Mouse (Mus musculus) embryonic facial prominence, embryonic 11.5 days (tissue): ENCODE measurements around the gene Olfm2. TPM values are rescaled to one million over a fixed set of nuclear protein-coding genes. Genes with fewer than 3 reads are reported as not detected.
A peak's percentile ranks its signal among the peaks of the same experiment; 100 is the strongest.

ENCODE experiments used
- ATAC-seq: fragments of 200-750 bp; cut with Nextera tagmentation; replicated peaks from 2 replicates; pipeline ENCODE4 v1.8.0; 2017; ENCODE audit warnings: low read depth; ENCODE audit not compliant: insufficient number of reproducible peaks, low FRiP score, low TSS enrichment
- DNase-seq: peaks from one replicate; pipeline ENCODE4 v3.0.0-alpha.2; 2015; ENCODE audit warnings: low spot score
- H3K27ac ChIP-seq: fragments of 300-500 bp; sonication (generic); replicated peaks from 2 replicates; pipeline ENCODE4 v1.5.1; 2014; ENCODE audit warnings: mild to moderate bottlenecking, low read depth, low read length, control low read depth
- H3K27me3 ChIP-seq: fragments of 300-500 bp; sonication (generic); 2 replicates; pipeline ENCODE4 v1.6.1; 2014; ENCODE audit warnings: mild to moderate bottlenecking, low read length, moderate library complexity, mixed read lengths; ENCODE audit not compliant: control insufficient read depth, insufficient read depth
- H3K36me3 ChIP-seq: fragments of 300-500 bp; sonication (generic); replicated peaks from 2 replicates; pipeline ENCODE4 v1.6.1; 2014; ENCODE audit warnings: low read depth, mild to moderate bottlenecking, low read length, moderate library complexity, mixed read lengths; ENCODE audit not compliant: control insufficient read depth, insufficient read depth
- H3K4me1 ChIP-seq: fragments of 300-500 bp; sonication (generic); 2 replicates; pipeline ENCODE4 v1.6.1; 2014; ENCODE audit warnings: low read length, mixed read lengths; ENCODE audit not compliant: control insufficient read depth, insufficient read depth
- H3K4me2 ChIP-seq: fragments of 300-500 bp; sonication (generic); 2 replicates; pipeline ENCODE4 v1.6.1; 2014; ENCODE audit warnings: low read depth, mild to moderate bottlenecking, control low read depth, low read length, moderate library complexity
- H3K4me3 ChIP-seq: fragments of 300-500 bp; sonication (generic); 2 replicates; pipeline ENCODE4 v1.5.1; 2014; ENCODE audit warnings: low read depth, low read length, control low read depth
- H3K9ac ChIP-seq: fragments of 300-500 bp; sonication (generic); replicated peaks from 2 replicates; pipeline ENCODE4 v1.6.1; 2014; ENCODE audit warnings: mild to moderate bottlenecking, control low read depth, low read length
- H3K9me3 ChIP-seq: fragments of 300-500 bp; sonication (generic); replicated peaks from 2 replicates; pipeline ENCODE4 v1.6.1; 2016; ENCODE audit warnings: mild to moderate bottlenecking, low read length, inconsistent platforms, mixed read lengths; ENCODE audit not compliant: control insufficient read depth
- WGBS: fragments of 180-500 bp; shearing (Covaris S2); extraction: QIAGEN DNeasy Blood & Tissue Kit; methylation state at CpG from one replicate; pipeline ENCODE4 v1.1.7; 2014; 5-methylcytosine and 5-hydroxymethylcytosine counted together
- polyA plus RNA-seq: library from polyadenylated mRNA; unstranded; fragments of >200 nt; fragmentation: Nextera tagmentation; extraction: Ambion mirVana; gene quantifications from 2 replicates; pipeline ENCODE4 v1.2.1, GENCODE M21; 2014

The Olfm2 gene
- polyA plus RNA-seq, 1 experiment from 2014 or later: 11.0 TPM

DNA sequence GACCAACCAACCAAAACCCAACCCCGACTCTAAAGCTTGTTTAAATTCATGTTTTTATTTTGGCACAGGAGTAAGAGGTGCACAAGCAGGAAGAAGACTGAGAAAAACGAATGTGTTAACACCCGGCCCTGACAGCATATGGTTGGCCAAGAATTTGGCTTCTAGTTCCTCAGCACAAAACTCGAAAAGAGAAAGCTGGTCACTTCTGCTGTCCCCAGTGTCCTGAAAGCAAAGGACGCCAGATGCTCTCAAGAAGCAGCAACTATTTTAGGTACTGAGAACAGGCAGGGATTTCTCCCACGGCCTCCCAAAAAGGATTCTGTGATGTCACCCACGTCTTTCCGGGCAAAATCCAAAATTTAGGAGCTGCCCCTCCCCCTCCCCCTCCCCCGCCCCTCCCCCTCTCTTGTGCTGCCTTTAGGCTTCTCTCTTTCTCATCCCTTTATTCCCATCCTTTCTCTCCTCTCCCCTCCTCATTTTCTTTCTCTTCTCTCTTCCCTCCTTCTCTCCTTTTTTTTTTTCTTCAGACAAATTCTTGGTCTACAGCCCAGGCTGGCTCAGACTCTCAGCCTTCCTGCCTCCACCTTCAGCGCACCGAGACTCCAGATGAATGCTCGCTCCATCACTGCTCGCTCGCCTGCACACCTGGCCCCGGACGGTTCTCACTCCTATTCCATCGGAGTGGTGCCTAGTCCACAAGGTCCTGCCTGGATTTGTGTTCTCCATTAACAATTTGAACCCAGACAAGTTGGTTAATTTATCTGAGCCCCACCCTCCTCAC, 60.9 kb downstream of the Olfm2 start:
- 54% methylated on average over 17 of the region's 17 CpGs for WGBS
- H3K27ac ChIP-seq: no peak overlapping the region
- H3K4me3 ChIP-seq: no peak overlapping the region
- ATAC-seq (no peak), DNase-seq (no peak)
- no peaks in the 10 kb centered on the region for H3K36me3 ChIP-seq
- H3K9me3 ChIP-seq: no peaks in the 10 kb centered on the region
- H3K27me3 ChIP-seq: no peaks in the 10 kb centered on the region
- H3K4me2 ChIP-seq: no peak overlapping the region
- no peak overlapping the region for H3K9ac ChIP-seq
- H3K4me1 ChIP-seq: no peaks in the 10 kb centered on the region

DNA sequence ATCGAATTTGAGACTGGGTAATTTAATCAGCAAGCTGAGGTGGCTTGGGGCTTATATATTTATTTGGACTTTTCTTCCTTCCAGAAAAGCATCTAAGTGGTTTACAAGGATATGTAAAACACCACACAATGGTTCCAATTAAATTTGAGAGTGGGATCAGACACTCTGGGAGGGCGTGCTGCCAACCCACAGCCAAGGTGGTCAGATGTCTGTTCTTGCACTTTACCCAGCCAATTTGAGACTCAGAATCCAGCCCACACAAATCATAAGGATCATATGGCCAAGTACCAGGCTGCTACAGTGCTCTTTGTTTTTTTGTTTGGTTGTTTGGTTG, 63.8 kb downstream of the Olfm2 start:
- no peaks in the 10 kb centered on the region for H3K27me3 ChIP-seq
- ATAC-seq: no peak

DNA sequence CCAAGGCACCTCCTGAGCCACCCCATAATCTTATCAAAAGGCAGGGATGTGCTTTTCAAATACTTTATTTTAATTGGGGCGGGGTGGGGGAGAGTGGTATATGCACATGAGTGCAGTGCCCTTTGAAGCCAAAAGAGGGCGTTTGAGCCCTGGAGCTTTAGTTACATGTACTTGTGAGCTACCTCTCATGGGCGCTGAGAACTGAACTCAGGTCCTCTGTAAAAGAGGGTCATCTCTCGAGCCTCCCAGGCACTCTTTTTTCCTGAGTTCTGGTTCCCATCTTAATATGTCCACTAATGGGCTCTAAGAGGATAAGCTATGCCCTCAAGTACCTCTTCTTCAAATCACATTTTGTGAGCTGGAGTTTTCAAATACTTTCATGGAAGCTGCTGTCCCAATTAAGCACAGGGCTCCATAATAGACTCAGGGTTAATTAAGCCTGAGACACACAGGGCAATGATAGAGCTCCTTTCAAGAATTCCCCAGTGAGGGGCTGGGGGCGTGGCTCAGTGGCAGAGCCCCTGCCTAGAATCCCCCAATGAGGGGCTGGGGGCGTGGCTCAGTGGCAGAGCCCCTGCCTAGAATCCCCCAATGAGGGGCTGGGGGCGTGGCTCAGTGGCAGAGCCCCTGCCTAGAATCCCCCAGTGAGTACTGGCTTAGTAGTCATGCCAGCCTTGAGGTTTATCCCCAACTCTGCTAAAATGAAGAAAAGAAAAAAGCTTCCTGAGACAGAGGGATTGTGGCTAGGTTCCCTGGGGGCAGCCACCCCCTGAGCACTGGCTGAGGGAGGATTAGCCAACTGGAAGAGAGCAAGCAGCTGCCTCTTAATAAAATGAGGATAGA, 64.4 kb downstream of the Olfm2 start:
- ATAC-seq: peak; percentile 10; the same call in 1 of the 2 replicates
- Histone ChIP-seq H3K9me3 (no peaks in the 10 kb centered on the region), H3K27me3 (no peaks in the 10 kb centered on the region), H3K9ac (no peak overlapping the region), H3K36me3 (no peaks in the 10 kb centered on the region), H3K4me3 (no peak overlapping the region), H3K4me2 (no peak overlapping the region), H3K27ac (no peak overlapping the region), H3K4me1 (no peaks in the 10 kb centered on the region)
- no peak for DNase-seq
- 41% methylated on average over 7 of the region's 7 CpGs for WGBS

More for the DNA sequence above, 63.8 kb downstream of the Olfm2 start:
- H3K4me3 ChIP-seq: no peak overlapping the region
- DNase-seq: no peak
- no peak overlapping the region for H3K9ac ChIP-seq
- H3K4me1 ChIP-seq: no peaks in the 10 kb centered on the region
- H3K27ac ChIP-seq: no peak overlapping the region
- no peaks in the 10 kb centered on the region for H3K36me3 ChIP-seq
- no peak overlapping the region for H3K4me2 ChIP-seq
- H3K9me3 ChIP-seq: no peaks in the 10 kb centered on the region
- WGBS: 45% methylated on average over 2 of the region's 2 CpGs

DNA sequence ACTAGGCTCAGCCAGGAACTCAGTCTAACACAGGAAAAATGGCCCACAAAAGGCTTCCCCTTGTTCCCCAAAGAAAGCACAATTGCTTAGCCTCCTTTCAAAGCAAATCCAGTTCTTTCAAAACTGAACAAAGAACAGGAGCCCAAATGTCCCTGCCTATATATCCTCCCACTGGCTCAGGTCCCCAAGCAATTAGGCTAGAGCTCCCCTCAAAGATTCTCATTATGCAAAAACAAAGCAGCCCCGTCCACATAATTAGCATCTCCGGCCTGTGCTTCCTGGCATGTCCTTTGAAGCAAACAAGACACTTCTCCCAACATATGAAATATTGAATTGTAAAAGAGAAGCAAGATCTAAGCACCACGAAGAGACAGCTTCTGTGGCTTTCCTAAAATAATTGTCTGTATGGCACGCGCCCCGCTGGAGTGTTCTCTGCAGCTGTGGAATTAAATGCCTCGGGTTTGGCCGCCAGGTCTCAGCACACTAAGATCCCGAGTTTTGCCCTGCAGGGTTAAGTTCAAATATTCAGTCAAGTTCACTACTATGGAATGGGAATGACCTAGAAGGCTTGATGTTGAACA, 65.7 kb downstream of the Olfm2 start:
- no peak overlapping the region for H3K27ac ChIP-seq
- H3K36me3 ChIP-seq: no peaks in the 10 kb centered on the region
- ATAC-seq: no peak
- H3K4me2 ChIP-seq: no peak overlapping the region
- no peak for DNase-seq
- no peaks in the 10 kb centered on the region for H3K27me3 ChIP-seq
- H3K4me3 ChIP-seq: no peak overlapping the region
- no peak overlapping the region for H3K9ac ChIP-seq
- no peaks in the 10 kb centered on the region for H3K9me3 ChIP-seq
- H3K4me1 ChIP-seq: no peaks in the 10 kb centered on the region
- WGBS: 76% methylated on average over 9 of the region's 9 CpGs

DNA sequence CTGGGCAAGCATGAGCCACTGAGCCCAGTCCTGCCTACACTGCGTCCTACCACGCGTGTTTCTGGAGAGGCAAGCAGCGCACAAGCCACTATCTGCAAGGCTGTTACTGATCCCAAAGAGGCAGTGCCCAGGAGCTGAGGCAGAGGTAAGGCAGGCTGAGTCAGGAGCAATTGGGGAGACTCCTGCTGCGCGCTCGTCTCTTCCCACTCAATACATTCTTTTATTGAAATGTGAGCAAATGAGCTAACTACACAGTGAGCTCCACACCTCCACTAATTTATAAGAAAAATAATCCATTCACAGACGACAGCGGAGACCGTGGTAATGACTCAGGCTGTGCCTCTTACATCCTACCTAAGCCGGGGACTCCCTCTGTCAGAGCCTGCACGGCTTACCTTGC, 68.3 kb downstream of the Olfm2 start:
- Histone ChIP-seq H3K4me1 (no peaks in the 10 kb centered on the region), H3K4me3 (no peak overlapping the region), H3K4me2 (no peak overlapping the region), H3K27ac (no peak overlapping the region), H3K27me3 (no peaks in the 10 kb centered on the region), H3K36me3 (no peaks in the 10 kb centered on the region), H3K9me3 (no peaks in the 10 kb centered on the region), H3K9ac (no peak overlapping the region)
- ATAC-seq (no peak), DNase-seq (no peak)
- 88% methylated on average over 12 of the region's 12 CpGs for WGBS

DNA sequence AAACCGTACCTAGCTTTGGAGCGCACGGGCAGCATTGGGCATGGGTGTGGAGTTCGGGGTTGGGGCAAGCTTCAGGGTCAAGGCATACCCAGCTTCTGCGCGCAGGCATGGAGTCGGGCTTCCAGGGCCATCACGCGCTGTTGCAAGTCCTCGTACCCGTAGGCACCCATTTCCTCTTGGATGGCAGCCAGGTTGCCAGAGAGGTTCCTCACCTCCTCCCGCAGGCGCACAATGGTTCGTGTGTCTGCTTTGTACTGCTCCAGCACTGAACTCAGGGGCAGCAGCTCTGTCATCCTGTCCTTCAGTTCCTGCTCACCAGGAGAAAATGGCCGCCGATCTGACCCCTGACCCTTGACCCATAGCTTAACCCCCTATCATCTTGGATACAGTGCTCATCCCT, 74.1 kb downstream of the Olfm2 start:
- Histone ChIP-seq H3K27ac (no peak overlapping the region), H3K4me2 (no peak overlapping the region), H3K27me3 (no peaks in the 10 kb centered on the region), H3K9ac (no peak overlapping the region), H3K36me3 (no peaks in the 10 kb centered on the region), H3K4me1 (no peaks in the 10 kb centered on the region), H3K9me3 (no peaks in the 10 kb centered on the region), H3K4me3 (no peak overlapping the region)
- DNase-seq (no peak), ATAC-seq (no peak)
- 83% methylated on average over 16 of the region's 16 CpGs for WGBS

DNA sequence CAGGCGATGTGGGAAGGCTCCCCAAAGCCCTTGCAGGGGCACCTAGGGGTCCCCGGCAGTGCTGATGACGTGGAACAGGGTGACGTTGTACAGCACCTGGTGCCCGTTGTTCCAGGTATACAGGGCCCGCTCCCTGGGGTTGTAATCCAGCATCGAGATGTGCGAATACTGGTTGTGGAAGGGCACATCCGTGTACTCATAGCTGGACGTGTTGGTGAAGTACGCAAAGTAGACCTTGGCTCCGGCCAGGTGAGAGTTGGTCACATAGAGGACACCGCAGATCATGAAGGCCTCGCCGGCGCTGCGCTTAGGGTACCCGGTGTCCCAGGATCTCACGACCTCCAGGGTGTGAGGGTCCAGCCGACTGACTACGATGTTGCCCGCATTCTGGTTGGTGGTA, 78.1 kb downstream of the Olfm2 start:
- no peaks in the 10 kb centered on the region for H3K9me3 ChIP-seq
- H3K4me1 ChIP-seq: no peaks in the 10 kb centered on the region
- no peak overlapping the region for H3K27ac ChIP-seq
- 92% methylated on average over 22 of the region's 22 CpGs for WGBS
- H3K36me3 ChIP-seq: peaks cover 3% of the 10 kb centered on the region; the same call in 1 of the 2 replicates
- H3K9ac ChIP-seq: no peak overlapping the region
- ATAC-seq (no peak), DNase-seq (no peak)
- no peak overlapping the region for H3K4me2 ChIP-seq
- H3K4me3 ChIP-seq: no peak overlapping the region
- no peaks in the 10 kb centered on the region for H3K27me3 ChIP-seq
